Mouse (Mus musculus): ENCODE measurements around the gene Apol7e. TPM values are rescaled to one million over a fixed set of nuclear protein-coding genes. Genes with fewer than 3 reads are reported as not detected.

Apol7e gene
- polyA plus RNA-seq (2014; fragmentation: Illumina TruSeq; extraction: RNeasy Lipid Tissue Mini Kit (QIAGEN cat#74804); ENCODE audit: low read depth, low replicate concordance), result 0.76 TPM

GRCm38 (mm10) chr15:77698656-77699055 lies at the start of gene Apol7e:
Gene Apol7e, plus strand, starts transcription at chr15:77698857.

GRCm38 (mm10) chr15:77728739-77729138 lies 30.1 kb downstream of the Apol7e start, which contains the start of gene Apol9b:
Gene Apol9b, plus strand, starts transcription at chr15:77729039.

GRCm38 (mm10) chr15:77756848-77757247 lies 58.2 kb downstream of the Apol7e start, which contains the start of gene Apol8:
Gene Apol8, minus strand, starts transcription at chr15:77757003.

Other genes with a start within 250 kb of the Apol7e start
- not detected for gene Apol10a, start 221.8 kb upstream of the Apol7e start, polyA plus RNA-seq (2014; fragmentation: Illumina TruSeq; extraction: RNeasy Lipid Tissue Mini Kit (QIAGEN cat#74804); ENCODE audit: low read depth, low replicate concordance)
- not detected for gene Apol11a, start 190.6 kb upstream of the Apol7e start, polyA plus RNA-seq (2014; fragmentation: Illumina TruSeq; extraction: RNeasy Lipid Tissue Mini Kit (QIAGEN cat#74804); ENCODE audit: low read depth, low replicate concordance)
- not detected for gene Apol7c, start 165.5 kb upstream of the Apol7e start, polyA plus RNA-seq (2014; fragmentation: Illumina TruSeq; extraction: RNeasy Lipid Tissue Mini Kit (QIAGEN cat#74804); ENCODE audit: low read depth, low replicate concordance)
- gene 1700025B11Rik, start 137.0 kb upstream of the Apol7e start, polyA plus RNA-seq (2014; fragmentation: Illumina TruSeq; extraction: RNeasy Lipid Tissue Mini Kit (QIAGEN cat#74804); ENCODE audit: low read depth, low replicate concordance), result not detected
- 1.3 TPM for gene Apol10b, start 102.7 kb upstream of the Apol7e start, polyA plus RNA-seq (2014; fragmentation: Illumina TruSeq; extraction: RNeasy Lipid Tissue Mini Kit (QIAGEN cat#74804); ENCODE audit: low read depth, low replicate concordance)
- not detected for gene Gm36245, start 99.6 kb upstream of the Apol7e start, polyA plus RNA-seq (2014; fragmentation: Illumina TruSeq; extraction: RNeasy Lipid Tissue Mini Kit (QIAGEN cat#74804); ENCODE audit: low read depth, low replicate concordance)
- gene Apol11b, start 55.6 kb upstream of the Apol7e start, polyA plus RNA-seq (2014; fragmentation: Illumina TruSeq; extraction: RNeasy Lipid Tissue Mini Kit (QIAGEN cat#74804); ENCODE audit: low read depth, low replicate concordance), result not detected
- 0.41 TPM for gene Apol9b, start 30.2 kb downstream of the Apol7e start, polyA plus RNA-seq (2014; fragmentation: Illumina TruSeq; extraction: RNeasy Lipid Tissue Mini Kit (QIAGEN cat#74804); ENCODE audit: low read depth, low replicate concordance)
- not detected for gene Apol8, start 58.1 kb downstream of the Apol7e start, polyA plus RNA-seq (2014; fragmentation: Illumina TruSeq; extraction: RNeasy Lipid Tissue Mini Kit (QIAGEN cat#74804); ENCODE audit: low read depth, low replicate concordance)
- 12.1 TPM for gene Myh9, start 143.3 kb downstream of the Apol7e start, polyA plus RNA-seq (2014; fragmentation: Illumina TruSeq; extraction: RNeasy Lipid Tissue Mini Kit (QIAGEN cat#74804); ENCODE audit: low read depth, low replicate concordance)
- gene Txn2, start 230.1 kb downstream of the Apol7e start, polyA plus RNA-seq (2014; fragmentation: Illumina TruSeq; extraction: RNeasy Lipid Tissue Mini Kit (QIAGEN cat#74804); ENCODE audit: low read depth, low replicate concordance), result 229 TPM

All from adrenal gland, adult 10 weeks (tissue).